Mouse (Mus musculus): ENCODE results near the gene Hsd11b1. TPM values are rescaled to one million over a fixed set of nuclear protein-coding genes. Genes with fewer than 3 reads are reported as not detected.

Gene Hsd11b1
- polyA plus RNA-seq, 1 experiment from 2014 or later = 1.6 TPM

GRCm38 (mm10) chr1:193214053-193214452, 49.8 kb downstream of the Hsd11b1 start:
- ATAC-seq (ENCODE audit: insufficient number of reproducible peaks, insufficient read depth, low FRiP score, low read depth) = no peak
- Histone ChIP-seq H3K27me3 (ENCODE audit: control insufficient read depth, insufficient read depth, low read length) (no peaks in the 10 kb centered on the region), H3K4me2 (ENCODE audit: low read length) (no peak overlapping the region), H3K4me1 (ENCODE audit: control insufficient read depth in 2 of 2, insufficient read depth in 2 of 2, low read length in 2 of 2) (no peaks in the 10 kb centered on the region), H3K9ac (ENCODE audit: low read length) (no peak overlapping the region), H3K4me3 (ENCODE audit: control insufficient read depth in 1 of 2, insufficient read depth in 1 of 2, low read depth in 1 of 2, low read length in 2 of 2) (no peak overlapping the region), H3K36me3 (ENCODE audit: control insufficient read depth, insufficient read depth, low read length) (no peaks in the 10 kb centered on the region), H3K9me3 (ENCODE audit: control insufficient read depth, low read length) (no peaks in the 10 kb centered on the region), H3K27ac (replicated peaks in 1 of 2; ENCODE audit: control insufficient read depth in 1 of 2, insufficient read depth in 1 of 2, low read depth in 2 of 2, low read length in 2 of 2) (no peak overlapping the region)
- 53% methylated on average over 5 of the region's 5 CpGs for WGBS

GRCm38 (mm10) chr1:193211371-193211770, 52.5 kb downstream of the Hsd11b1 start:
- Histone ChIP-seq H3K9ac (ENCODE audit: low read length) (no peak overlapping the region), H3K4me1 (ENCODE audit: control insufficient read depth in 2 of 2, insufficient read depth in 2 of 2, low read length in 2 of 2) (no peaks in the 10 kb centered on the region), H3K4me3 (ENCODE audit: control insufficient read depth in 1 of 2, insufficient read depth in 1 of 2, low read depth in 1 of 2, low read length in 2 of 2) (no peak overlapping the region), H3K27me3 (ENCODE audit: control insufficient read depth, insufficient read depth, low read length) (no peaks in the 10 kb centered on the region), H3K9me3 (ENCODE audit: control insufficient read depth, low read length) (no peaks in the 10 kb centered on the region), H3K4me2 (ENCODE audit: low read length) (no peak overlapping the region), H3K36me3 (ENCODE audit: control insufficient read depth, insufficient read depth, low read length) (no peaks in the 10 kb centered on the region), H3K27ac (replicated peaks in 1 of 2; ENCODE audit: control insufficient read depth in 1 of 2, insufficient read depth in 1 of 2, low read depth in 2 of 2, low read length in 2 of 2) (no peak overlapping the region)
- 53% methylated on average over 5 of the region's 5 CpGs for WGBS
- ATAC-seq (ENCODE audit: insufficient number of reproducible peaks, insufficient read depth, low FRiP score, low read depth) = no peak

GRCm38 (mm10) chr1:193208178-193208577, 55.7 kb downstream of the Hsd11b1 start:
- Histone ChIP-seq H3K36me3 (ENCODE audit: control insufficient read depth, insufficient read depth, low read length) (no peaks in the 10 kb centered on the region), H3K27me3 (ENCODE audit: control insufficient read depth, insufficient read depth, low read length) (no peaks in the 10 kb centered on the region), H3K4me2 (ENCODE audit: low read length) (no peak overlapping the region), H3K4me1 (ENCODE audit: control insufficient read depth in 2 of 2, insufficient read depth in 2 of 2, low read length in 2 of 2) (peaks cover 0 to 5% of the 10 kb centered on the region in 2 experiments; a peak in 1 of 4 replicates), H3K27ac (replicated peaks in 1 of 2; ENCODE audit: control insufficient read depth in 1 of 2, insufficient read depth in 1 of 2, low read depth in 2 of 2, low read length in 2 of 2) (no peak overlapping the region), H3K4me3 (ENCODE audit: control insufficient read depth in 1 of 2, insufficient read depth in 1 of 2, low read depth in 1 of 2, low read length in 2 of 2) (no peak overlapping the region), H3K9me3 (ENCODE audit: control insufficient read depth, low read length) (no peaks in the 10 kb centered on the region), H3K9ac (ENCODE audit: low read length) (no peak overlapping the region)
- 28% methylated on average over 2 of the region's 2 CpGs for WGBS
- no peak for ATAC-seq (ENCODE audit: insufficient number of reproducible peaks, insufficient read depth, low FRiP score, low read depth)

GRCm38 (mm10) chr1:193207503-193207902, 56.4 kb downstream of the Hsd11b1 start, which contains the start of gene Lamb3:
Gene Lamb3 (plus strand): TSS chr1:193207699.
- no peak within 1 kb of the TSS for H3K4me3 ChIP-seq (ENCODE audit: control insufficient read depth in 1 of 2, insufficient read depth in 1 of 2, low read depth in 1 of 2, low read length in 2 of 2)
- no peaks in the 10 kb centered on the region for H3K36me3 ChIP-seq (ENCODE audit: control insufficient read depth, insufficient read depth, low read length)
- no peaks in the 10 kb centered on the region for H3K27me3 ChIP-seq (ENCODE audit: control insufficient read depth, insufficient read depth, low read length)
- no peak within 1 kb of the TSS for H3K9ac ChIP-seq (ENCODE audit: low read length)
- H3K4me1 ChIP-seq (ENCODE audit: control insufficient read depth in 2 of 2, insufficient read depth in 2 of 2, low read length in 2 of 2) = peaks cover 0 to 5% of the 10 kb centered on the region in 2 experiments; a peak in 1 of 4 replicates
- ATAC-seq (ENCODE audit: insufficient number of reproducible peaks, insufficient read depth, low FRiP score, low read depth) = no peak
- WGBS = 81% methylated on average over 3 of the region's 3 CpGs
- H3K27ac ChIP-seq (replicated peaks in 1 of 2; ENCODE audit: control insufficient read depth in 1 of 2, insufficient read depth in 1 of 2, low read depth in 2 of 2, low read length in 2 of 2) = no peak within 1 kb of the TSS
- no peaks in the 10 kb centered on the region for H3K9me3 ChIP-seq (ENCODE audit: control insufficient read depth, low read length)
- H3K4me2 ChIP-seq (ENCODE audit: low read length) = no peak within 1 kb of the TSS

- Histone ChIP-seq H3K4me1 (ENCODE audit: control insufficient read depth in 2 of 2, insufficient read depth in 2 of 2, low read length in 2 of 2) (peaks cover 0 to 5% of the 10 kb centered on the region in 2 experiments; a peak in 1 of 4 replicates), H3K9me3 (ENCODE audit: control insufficient read depth, low read length) (no peaks in the 10 kb centered on the region), H3K9ac (ENCODE audit: low read length) (no peak overlapping the region), H3K4me3 (ENCODE audit: control insufficient read depth in 1 of 2, insufficient read depth in 1 of 2, low read depth in 1 of 2, low read length in 2 of 2) (no peak overlapping the region), H3K27me3 (ENCODE audit: control insufficient read depth, insufficient read depth, low read length) (no peaks in the 10 kb centered on the region), H3K4me2 (ENCODE audit: low read length) (no peak overlapping the region), H3K27ac (replicated peaks in 1 of 2; ENCODE audit: control insufficient read depth in 1 of 2, insufficient read depth in 1 of 2, low read depth in 2 of 2, low read length in 2 of 2) (no peak overlapping the region), H3K36me3 (ENCODE audit: control insufficient read depth, insufficient read depth, low read length) (no peaks in the 10 kb centered on the region)
- WGBS = 89% methylated on average over 2 of the region's 2 CpGs
- ATAC-seq (ENCODE audit: insufficient number of reproducible peaks, insufficient read depth, low FRiP score, low read depth) = no peak
Observed at GRCm38 (mm10) chr1:193205431-193205830, 58.4 kb downstream of the Hsd11b1 start.

- H3K4me3 ChIP-seq (ENCODE audit: control insufficient read depth in 1 of 2, insufficient read depth in 1 of 2, low read depth in 1 of 2, low read length in 2 of 2) = no peak overlapping the region
- no peak for ATAC-seq (ENCODE audit: insufficient number of reproducible peaks, insufficient read depth, low FRiP score, low read depth)
- peaks cover 0 to 5% of the 10 kb centered on the region in 2 experiments; a peak in 1 of 4 replicates for H3K4me1 ChIP-seq (ENCODE audit: control insufficient read depth in 2 of 2, insufficient read depth in 2 of 2, low read length in 2 of 2)
- 54% methylated on average over 2 of the region's 2 CpGs for WGBS
- no peaks in the 10 kb centered on the region for H3K9me3 ChIP-seq (ENCODE audit: control insufficient read depth, low read length)
- H3K4me2 ChIP-seq (ENCODE audit: low read length) = no peak overlapping the region
- no peak overlapping the region for H3K27ac ChIP-seq (replicated peaks in 1 of 2; ENCODE audit: control insufficient read depth in 1 of 2, insufficient read depth in 1 of 2, low read depth in 2 of 2, low read length in 2 of 2)
- H3K36me3 ChIP-seq (ENCODE audit: control insufficient read depth, insufficient read depth, low read length) = no peaks in the 10 kb centered on the region
- no peaks in the 10 kb centered on the region for H3K27me3 ChIP-seq (ENCODE audit: control insufficient read depth, insufficient read depth, low read length)
- no peak overlapping the region for H3K9ac ChIP-seq (ENCODE audit: low read length)
Observed at GRCm38 (mm10) chr1:193203821-193204220, 60.1 kb downstream of the Hsd11b1 start.

GRCm38 (mm10) chr1:193201383-193201778, 62.5 kb downstream of the Hsd11b1 start, which contains the start of gene Traf3ip3:
Gene Traf3ip3 (minus strand): TSS chr1:193201703.
- H3K4me2 ChIP-seq (ENCODE audit: low read length) = no peak within 1 kb of the TSS
- H3K4me1 ChIP-seq (ENCODE audit: control insufficient read depth in 2 of 2, insufficient read depth in 2 of 2, low read length in 2 of 2) = peaks cover 0 to 8% of the 10 kb centered on the region in 2 experiments; a peak in 1 of 4 replicates
- H3K4me3 ChIP-seq (ENCODE audit: control insufficient read depth in 1 of 2, insufficient read depth in 1 of 2, low read depth in 1 of 2, low read length in 2 of 2) = no peak within 1 kb of the TSS
- no peaks in the 10 kb centered on the region for H3K36me3 ChIP-seq (ENCODE audit: control insufficient read depth, insufficient read depth, low read length)
- no peak for ATAC-seq (ENCODE audit: insufficient number of reproducible peaks, insufficient read depth, low FRiP score, low read depth)
- H3K27me3 ChIP-seq (ENCODE audit: control insufficient read depth, insufficient read depth, low read length) = no peaks in the 10 kb centered on the region
- WGBS = 63% methylated on average over 5 of the region's 5 CpGs
- no peaks in the 10 kb centered on the region for H3K9me3 ChIP-seq (ENCODE audit: control insufficient read depth, low read length)
- no peak within 1 kb of the TSS for H3K9ac ChIP-seq (ENCODE audit: low read length)
- H3K27ac ChIP-seq (replicated peaks in 1 of 2; ENCODE audit: control insufficient read depth in 1 of 2, insufficient read depth in 1 of 2, low read depth in 2 of 2, low read length in 2 of 2) = no peak within 1 kb of the TSS
